Mouse (Mus musculus) myocyte (in vitro differentiated cells): Measurements from ENCODE around the gene Dlgap1. TPM values are rescaled to one million over a fixed set of nuclear protein-coding genes. Genes with fewer than 3 reads are reported as not detected.

Source experiments
- H3K27me3 ChIP-seq: one replicate; pipeline ENCODE4 v1.6.1; 2011; ENCODE audit not compliant: control insufficient read depth, insufficient read depth, insufficient read length
- H3K36me3 ChIP-seq: one replicate; pipeline ENCODE4 v1.6.1; 2011; ENCODE audit not compliant: control insufficient read depth, insufficient read depth
- H3K4me2 ChIP-seq: one replicate; pipeline ENCODE4 v1.6.1; 2011; ENCODE audit warnings: low read depth, control low read depth
- H3K4me3 ChIP-seq: one replicate; pipeline ENCODE4 v1.5.1; 2011; ENCODE audit warnings: mild to moderate bottlenecking, control low read depth, moderate library complexity
- H3K79me2 ChIP-seq: one replicate; pipeline ENCODE4 v1.6.1; 2011; ENCODE audit not compliant: control insufficient read depth, insufficient read depth
- H3ac ChIP-seq: one replicate; pipeline ENCODE4 v1.6.1; 2011; ENCODE audit not compliant: control insufficient read depth, insufficient read length
- CEBPB ChIP-seq: IDR thresholded peaks from 2 replicates; pipeline ENCODE4 v1.6.1; 2011; ENCODE audit warnings: mild to moderate bottlenecking, moderate library complexity; ENCODE audit not compliant: poor library complexity, insufficient read depth, severe bottlenecking
- E2F4 ChIP-seq: IDR thresholded peaks from one replicate; pipeline ENCODE4 v1.6.1; 2011; ENCODE audit warnings: mild to moderate bottlenecking, control low read depth, moderate library complexity; ENCODE audit not compliant: insufficient read depth
- MAX ChIP-seq: IDR thresholded peaks from one replicate; pipeline ENCODE4 v1.6.1; 2011; ENCODE audit warnings: low read depth, mild to moderate bottlenecking, control low read depth
- MYOD1 ChIP-seq, 3 experiments: IDR thresholded peaks; one replicate each; pipeline ENCODE4 v1.6.1; 2011; ENCODE audit warnings: control low read depth in 2 of 3, low read depth in 2 of 3, mild to moderate bottlenecking in 2 of 3, moderate library complexity in 1 of 3; ENCODE audit not compliant: insufficient read length in 2 of 3, control insufficient read depth in 1 of 3
- MYOG ChIP-seq, 3 experiments: IDR thresholded peaks; one replicate each; pipeline ENCODE4 v1.6.1; 2011; ENCODE audit warnings: control low read depth in 2 of 3, low read depth in 2 of 3, mild to moderate bottlenecking in 2 of 3; ENCODE audit not compliant: insufficient read length in 2 of 3, control insufficient read depth in 1 of 3, insufficient read depth in 1 of 3
- POLR2A ChIP-seq: IDR thresholded peaks from one replicate; pipeline ENCODE4 v1.6.1; 2011; ENCODE audit warnings: low read depth, mild to moderate bottlenecking, control low read depth, moderate library complexity; ENCODE audit not compliant: insufficient read length
- POLR2AphosphoS2 ChIP-seq: IDR thresholded peaks from one replicate; pipeline ENCODE4 v1.6.1; 2011; ENCODE audit warnings: low read depth, control low read depth; ENCODE audit not compliant: insufficient read length
- REST ChIP-seq: IDR thresholded peaks from one replicate; pipeline ENCODE4 v1.6.1; 2011; ENCODE audit warnings: mild to moderate bottlenecking, control low read depth, moderate library complexity; ENCODE audit not compliant: insufficient read depth, insufficient read length
- SRF ChIP-seq: IDR thresholded peaks from one replicate; pipeline ENCODE4 v1.6.1; 2011; ENCODE audit warnings: low read depth; ENCODE audit not compliant: control insufficient read depth, insufficient read length
- TCF12 ChIP-seq: IDR thresholded peaks from one replicate; pipeline ENCODE4 v1.6.1; 2011; ENCODE audit warnings: mild to moderate bottlenecking, control low read depth; ENCODE audit not compliant: poor library complexity, insufficient read depth, severe bottlenecking
- TCF3 ChIP-seq: IDR thresholded peaks from one replicate; pipeline ENCODE4 v1.6.1; 2011; ENCODE audit warnings: low read depth, control low read depth; ENCODE audit not compliant: insufficient read length
- USF1 ChIP-seq: IDR thresholded peaks from one replicate; pipeline ENCODE4 v1.6.1; 2011; ENCODE audit warnings: low read depth, mild to moderate bottlenecking, control low read depth, moderate library complexity
- polyA plus RNA-seq: library from polyadenylated mRNA; unstranded; fragments of >200 nt; fragmentation: generic; extraction: Trizol; gene quantifications from one replicate; pipeline ENCODE4 v1.2.1, GENCODE M21; 2012; ENCODE audit warnings: missing spikeins

Dlgap1 gene
- polyA plus RNA-seq, 1 experiment, result 0.31 TPM

- TF ChIP-seq POLR2A (no peak), REST (no peak)
- Histone ChIP-seq H3K4me2 (no peak overlapping the region), H3K27me3 (peaks cover 6% of the 10 kb centered on the region), H3K79me2 (no peaks in the 10 kb centered on the region), H3K4me3 (no peak overlapping the region), H3K36me3 (no peaks in the 10 kb centered on the region), H3ac (no peak overlapping the region)
These were observed 503.3 kb downstream of the Dlgap1 start for GRCm38 (mm10) chr17:70472162-70472561.

GRCm38 (mm10) chr17:70473871-70474270 is 505.0 kb downstream of the Dlgap1 start:
- H3K4me2 ChIP-seq, result no peak overlapping the region
- no peaks in the 10 kb centered on the region for H3K36me3 ChIP-seq
- H3K4me3 ChIP-seq, result no peak overlapping the region
- H3ac ChIP-seq, result no peak overlapping the region
- H3K79me2 ChIP-seq, result no peaks in the 10 kb centered on the region
- no peaks in the 10 kb centered on the region for H3K27me3 ChIP-seq
- TF ChIP-seq E2F4, result no peak
- TF ChIP-seq POLR2A, result no peak
- no peak for TF ChIP-seq TCF12
- TF ChIP-seq MYOD1 (IDR thresholded peaks at IDR 0.05; ENCODE audit: control insufficient read depth in 1 of 3, insufficient read length in 2 of 3, low read depth in 2 of 3), result no peak
- TF ChIP-seq MYOG (IDR thresholded peaks at IDR 0.05; ENCODE audit: control insufficient read depth in 1 of 3, insufficient read depth in 1 of 3, insufficient read length in 2 of 3, low read depth in 2 of 3), result no peak
- no peak for TF ChIP-seq TCF3
- TF ChIP-seq SRF, result no peak
- TF ChIP-seq POLR2AphosphoS2, result no peak
- TF ChIP-seq CEBPB, result no peak
- no peak for TF ChIP-seq REST
- no peak for TF ChIP-seq USF1
- no peak for TF ChIP-seq MAX

GRCm38 (mm10) chr17:70483716-70484115 is 514.8 kb downstream of the Dlgap1 start:
- TF ChIP-seq MYOD1 (IDR thresholded peaks at IDR 0.05; ENCODE audit: control insufficient read depth in 1 of 3, insufficient read length in 2 of 3, low read depth in 2 of 3) (no peak), TCF3 (no peak), POLR2A (no peak), SRF (no peak), MYOG (IDR thresholded peaks at IDR 0.05; ENCODE audit: control insufficient read depth in 1 of 3, insufficient read depth in 1 of 3, insufficient read length in 2 of 3, low read depth in 2 of 3) (no peak), USF1 (no peak), REST (no peak), CEBPB (no peak), MAX (no peak), E2F4 (no peak), TCF12 (no peak), POLR2AphosphoS2 (no peak)
- no peaks in the 10 kb centered on the region for H3K36me3 ChIP-seq
- no peaks in the 10 kb centered on the region for H3K79me2 ChIP-seq
- H3K27me3 ChIP-seq, result no peaks in the 10 kb centered on the region
- no peak overlapping the region for H3K4me3 ChIP-seq
- no peak overlapping the region for H3ac ChIP-seq
- no peak overlapping the region for H3K4me2 ChIP-seq

- no peak for TF ChIP-seq TCF12
- TF ChIP-seq MYOD1 (IDR thresholded peaks at IDR 0.05; ENCODE audit: control insufficient read depth in 1 of 3, insufficient read length in 2 of 3, low read depth in 2 of 3), result no peak
- TF ChIP-seq REST, result no peak
- TF ChIP-seq SRF, result no peak
- H3K27me3 ChIP-seq, result no peaks in the 10 kb centered on the region
- no peak overlapping the region for H3K4me3 ChIP-seq
- H3K79me2 ChIP-seq, result no peaks in the 10 kb centered on the region
- H3K36me3 ChIP-seq, result no peaks in the 10 kb centered on the region
- peak overlapping the region; percentile 38 for H3K4me2 ChIP-seq
- no peak overlapping the region for H3ac ChIP-seq
These were observed 516.8 kb downstream of the Dlgap1 start for GRCm38 (mm10) chr17:70485668-70486067.

GRCm38 (mm10) chr17:70486259-70486658 is 517.4 kb downstream of the Dlgap1 start:
- Histone ChIP-seq H3K36me3 (no peaks in the 10 kb centered on the region), H3K27me3 (no peaks in the 10 kb centered on the region), H3K79me2 (no peaks in the 10 kb centered on the region), H3K4me3 (no peak overlapping the region), H3K4me2 (no peak overlapping the region), H3ac (no peak overlapping the region)
- no peak for TF ChIP-seq E2F4

- no peak overlapping the region for H3K4me3 ChIP-seq
- H3K36me3 ChIP-seq, result no peaks in the 10 kb centered on the region
- no peak overlapping the region for H3ac ChIP-seq
- H3K79me2 ChIP-seq, result no peaks in the 10 kb centered on the region
- no peaks in the 10 kb centered on the region for H3K27me3 ChIP-seq
- H3K4me2 ChIP-seq, result no peak overlapping the region
- TF ChIP-seq MYOG (IDR thresholded peaks at IDR 0.05; ENCODE audit: control insufficient read depth in 1 of 3, insufficient read depth in 1 of 3, insufficient read length in 2 of 3, low read depth in 2 of 3) (no peak), CEBPB (no peak), TCF3 (no peak), TCF12 (no peak), SRF (no peak), MYOD1 (IDR thresholded peaks at IDR 0.05; ENCODE audit: control insufficient read depth in 1 of 3, insufficient read length in 2 of 3, low read depth in 2 of 3) (no peak), MAX (no peak), POLR2AphosphoS2 (no peak)
These were observed 518.0 kb downstream of the Dlgap1 start for GRCm38 (mm10) chr17:70486831-70487230.
